Mouse (Mus musculus): ENCODE measurements around the gene Brd3os. TPM values are rescaled to one million over a fixed set of nuclear protein-coding genes. Genes with fewer than 3 reads are reported as not detected.

Gene Brd3os
- polyA plus RNA-seq, 1 experiment = 11.6 TPM

GRCm38 (mm10) chr2:27486725-27487124 is 44.6 kb downstream of the Brd3os start:
- WGBS = 71% methylated on average over 4 of the region's 4 CpGs
- no peak overlapping the region for H3K4me3 ChIP-seq (ENCODE audit: insufficient read depth, low read depth, low read length)
- TF ChIP-seq POLR2A (IDR thresholded peaks at IDR 0.05; ENCODE audit: low read depth, low read length) = no peak
- TF ChIP-seq CTCF (conservative IDR thresholded peaks at IDR 0.05; ENCODE audit: insufficient read depth, insufficient read length, low read depth, low read length) = no peak

DNA sequence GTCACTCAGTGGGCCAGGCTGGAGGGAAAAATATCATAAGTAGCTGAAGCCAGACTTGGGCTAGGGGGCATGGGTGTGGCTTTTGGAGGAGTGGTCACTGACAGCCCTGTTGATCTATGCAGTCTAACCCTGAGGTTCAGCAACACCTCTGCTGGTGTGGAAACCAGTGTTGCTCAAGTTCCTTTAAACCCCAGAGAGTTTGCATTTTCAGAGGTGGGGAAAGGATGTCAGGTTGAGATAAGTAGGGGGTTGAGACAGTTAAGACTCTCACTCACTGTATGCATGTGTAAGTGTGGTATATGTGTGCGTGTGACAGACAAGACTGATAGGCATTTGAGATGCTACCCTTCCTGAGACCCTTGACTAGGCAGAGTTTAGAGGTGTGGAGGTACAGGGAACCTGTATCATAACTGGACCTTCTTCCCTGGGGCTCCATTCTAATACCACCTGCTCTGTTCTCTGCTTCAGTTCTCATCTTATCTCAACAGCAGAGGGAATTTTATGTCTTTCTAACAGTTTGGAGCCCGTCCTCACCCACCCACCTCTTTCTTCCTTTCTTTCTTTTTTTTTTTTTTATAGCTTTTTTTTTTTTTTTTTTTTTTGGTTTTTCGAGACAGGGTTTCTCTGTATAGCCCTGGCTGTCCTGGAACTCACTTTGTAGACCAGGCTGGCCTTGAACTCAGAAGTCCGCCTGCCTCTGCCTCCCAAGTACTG is 45.4 kb downstream of the Brd3os start:
- no peaks in the 10 kb centered on the region for H3K4me1 ChIP-seq (ENCODE audit: control insufficient read depth, insufficient read depth, low read length)
- 89% methylated on average over 3 of the region's 4 CpGs for WGBS
- no peaks in the 10 kb centered on the region for H3K27me3 ChIP-seq (replicated peaks; ENCODE audit: control insufficient read depth, insufficient read depth, low read length)
- no peak overlapping the region for H3K4me3 ChIP-seq (ENCODE audit: insufficient read depth, low read depth, low read length)
- H3K27ac ChIP-seq (ENCODE audit: insufficient read depth, low read depth, low read length) = no peak overlapping the region
- no peaks in the 10 kb centered on the region for H3K36me3 ChIP-seq (ENCODE audit: control insufficient read depth, insufficient read depth, low read length)
- DNase-seq = no peak
- TF ChIP-seq CTCF (conservative IDR thresholded peaks at IDR 0.05; ENCODE audit: insufficient read depth, insufficient read length, low read depth, low read length) (no peak), POLR2A (IDR thresholded peaks at IDR 0.05; ENCODE audit: low read depth, low read length) (no peak)

More at GRCm38 (mm10) chr2:27486725-27487124, 44.6 kb downstream of the Brd3os start:
- Histone ChIP-seq H3K27me3 (replicated peaks; ENCODE audit: control insufficient read depth, insufficient read depth, low read length) (no peaks in the 10 kb centered on the region), H3K36me3 (ENCODE audit: control insufficient read depth, insufficient read depth, low read length) (no peaks in the 10 kb centered on the region), H3K27ac (ENCODE audit: insufficient read depth, low read depth, low read length) (no peak overlapping the region), H3K4me1 (ENCODE audit: control insufficient read depth, insufficient read depth, low read length) (no peaks in the 10 kb centered on the region)
- no peak for DNase-seq

DNA sequence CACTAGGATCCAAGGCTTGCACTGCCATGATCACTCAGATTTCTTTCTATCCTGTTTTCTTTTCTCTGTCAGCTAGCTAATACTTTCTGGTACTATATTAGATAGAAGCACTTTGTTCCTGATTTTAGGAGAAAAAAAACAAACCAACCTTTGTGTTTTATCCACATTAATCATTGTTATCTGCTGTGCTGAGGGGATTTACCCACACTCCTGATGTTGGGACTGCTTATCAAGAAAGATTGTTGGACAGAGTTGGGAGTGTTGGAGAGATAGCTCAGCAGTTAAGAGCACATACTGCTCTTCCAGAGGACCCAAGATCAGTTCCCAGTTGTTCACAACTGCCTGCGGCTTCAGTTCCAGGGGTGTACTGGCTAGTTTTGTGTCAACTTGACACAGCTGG is 46.2 kb downstream of the Brd3os start:
- Histone ChIP-seq H3K4me1 (ENCODE audit: control insufficient read depth, insufficient read depth, low read length) (no peaks in the 10 kb centered on the region), H3K27me3 (replicated peaks; ENCODE audit: control insufficient read depth, insufficient read depth, low read length) (no peaks in the 10 kb centered on the region), H3K27ac (ENCODE audit: insufficient read depth, low read depth, low read length) (no peak overlapping the region), H3K36me3 (ENCODE audit: control insufficient read depth, insufficient read depth, low read length) (no peaks in the 10 kb centered on the region), H3K4me3 (ENCODE audit: insufficient read depth, low read depth, low read length) (no peak overlapping the region)
- WGBS = 85% methylated on average over 1 of the region's 1 CpGs
- no peak for DNase-seq
- TF ChIP-seq POLR2A (IDR thresholded peaks at IDR 0.05; ENCODE audit: low read depth, low read length) = no peak
- TF ChIP-seq CTCF (conservative IDR thresholded peaks at IDR 0.05; ENCODE audit: insufficient read depth, insufficient read length, low read depth, low read length) = no peak

DNA sequence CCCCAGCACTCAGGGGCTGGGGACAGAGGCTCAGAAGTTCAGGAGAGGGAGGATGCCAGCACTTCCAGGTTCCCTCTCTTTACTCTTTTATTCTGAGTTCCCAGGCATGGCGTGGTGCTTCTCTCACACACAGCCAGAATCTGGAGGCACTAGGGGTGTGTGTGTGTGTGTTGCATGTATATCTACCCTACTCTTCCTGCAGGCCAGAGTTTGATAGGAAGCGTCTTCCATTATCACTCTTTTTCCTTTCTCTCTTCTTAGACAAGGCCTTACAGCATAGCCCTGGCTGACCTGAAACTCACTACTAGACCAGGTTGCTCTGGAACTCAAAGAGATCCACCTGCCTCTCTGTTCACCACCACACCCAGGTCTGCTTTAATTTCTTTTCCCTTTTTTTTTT is 48.8 kb downstream of the Brd3os start:
- Histone ChIP-seq H3K36me3 (ENCODE audit: control insufficient read depth, insufficient read depth, low read length) (no peaks in the 10 kb centered on the region), H3K4me3 (ENCODE audit: insufficient read depth, low read depth, low read length) (no peak overlapping the region), H3K27ac (ENCODE audit: insufficient read depth, low read depth, low read length) (no peak overlapping the region), H3K27me3 (replicated peaks; ENCODE audit: control insufficient read depth, insufficient read depth, low read length) (no peaks in the 10 kb centered on the region), H3K4me1 (ENCODE audit: control insufficient read depth, insufficient read depth, low read length) (no peaks in the 10 kb centered on the region)
- TF ChIP-seq CTCF (conservative IDR thresholded peaks at IDR 0.05; ENCODE audit: insufficient read depth, insufficient read length, low read depth, low read length) = no peak
- TF ChIP-seq POLR2A (IDR thresholded peaks at IDR 0.05; ENCODE audit: low read depth, low read length) = no peak
- 98% methylated on average over 2 of the region's 2 CpGs for WGBS
- DNase-seq = no peak

Other genes with a start within 250 kb of the Brd3os start
- 232 and 278 TPM in 2 replicates for gene Sardh, start 194.0 kb upstream of the Brd3os start, polyA plus RNA-seq (2012; rRNA removed)
- gene Vav2, start 15.3 kb upstream of the Brd3os start, polyA plus RNA-seq (2012; rRNA removed) = 28.1 and 30.3 TPM in 2 replicates
- 16.4 and 16.7 TPM in 2 replicates for gene Brd3, start 65.3 kb downstream of the Brd3os start, polyA plus RNA-seq (2012; rRNA removed)
- 28.7 and 29.7 TPM in 2 replicates for gene Wdr5, start 72.8 kb downstream of the Brd3os start, polyA plus RNA-seq (2012; rRNA removed)
- 94.8 and 107 TPM in 2 replicates for gene Rxra, start 234.1 kb downstream of the Brd3os start, polyA plus RNA-seq (2012; rRNA removed)